Mouse (Mus musculus): ENCODE data around the gene Camta1. TPM values are rescaled to one million over a fixed set of nuclear protein-coding genes. Genes with fewer than 3 reads are reported as not detected.

Camta1 gene
- polyA plus RNA-seq, 1 experiment: 27.1 TPM

- 75% methylated on average over 7 of the region's 7 CpGs for WGBS
- DNase-seq: no peak
- TF ChIP-seq CTCF (IDR thresholded peaks at IDR 0.05; ENCODE audit: borderline replicate concordance, control insufficient read depth, extremely low read depth, insufficient read depth, low read length, poor library complexity) (no peak), POLR2A (IDR thresholded peaks at IDR 0.05; ENCODE audit: control insufficient read depth, extremely low read depth, insufficient read depth, low read length, poor library complexity) (no peak)
These were observed 903.1 kb downstream of the Camta1 start for GRCm38 (mm10) chr4:150958536-150958935.

GRCm38 (mm10) chr4:150957106-150957458 lies 904.6 kb downstream of the Camta1 start:
- Histone ChIP-seq H3K27me3 (ENCODE audit: control insufficient read depth, insufficient read depth, low read length) (no peaks in the 10 kb centered on the region), H3K4me1 (replicated peaks; ENCODE audit: control insufficient read depth, insufficient read depth, low read length) (no peaks in the 10 kb centered on the region), H3K27ac (ENCODE audit: control insufficient read depth, insufficient read depth, low read length) (no peak overlapping the region), H3K36me3 (ENCODE audit: control insufficient read depth, insufficient read depth, low read length) (no peaks in the 10 kb centered on the region), H3K4me3 (ENCODE audit: control insufficient read depth, insufficient read depth, low read length) (no peak overlapping the region)
- DNase-seq: no peak
- 89% methylated on average over 1 of the region's 1 CpGs for WGBS
- TF ChIP-seq POLR2A (IDR thresholded peaks at IDR 0.05; ENCODE audit: control insufficient read depth, extremely low read depth, insufficient read depth, low read length, poor library complexity) (no peak), CTCF (IDR thresholded peaks at IDR 0.05; ENCODE audit: borderline replicate concordance, control insufficient read depth, extremely low read depth, insufficient read depth, low read length, poor library complexity) (no peak)

More at GRCm38 (mm10) chr4:150958536-150958935, 903.1 kb downstream of the Camta1 start:
- Histone ChIP-seq H3K4me3 (ENCODE audit: control insufficient read depth, insufficient read depth, low read length) (no peak overlapping the region), H3K27ac (ENCODE audit: control insufficient read depth, insufficient read depth, low read length) (no peak overlapping the region), H3K4me1 (replicated peaks; ENCODE audit: control insufficient read depth, insufficient read depth, low read length) (no peaks in the 10 kb centered on the region), H3K27me3 (ENCODE audit: control insufficient read depth, insufficient read depth, low read length) (no peaks in the 10 kb centered on the region), H3K36me3 (ENCODE audit: control insufficient read depth, insufficient read depth, low read length) (no peaks in the 10 kb centered on the region)

- TF ChIP-seq CTCF (IDR thresholded peaks at IDR 0.05; ENCODE audit: borderline replicate concordance, control insufficient read depth, extremely low read depth, insufficient read depth, low read length, poor library complexity) (no peak), POLR2A (IDR thresholded peaks at IDR 0.05; ENCODE audit: control insufficient read depth, extremely low read depth, insufficient read depth, low read length, poor library complexity) (no peak)
- 91% methylated on average over 13 of the region's 13 CpGs for WGBS
- no peak for DNase-seq
- H3K27me3 ChIP-seq (ENCODE audit: control insufficient read depth, insufficient read depth, low read length): no peaks in the 10 kb centered on the region
- H3K4me1 ChIP-seq (replicated peaks; ENCODE audit: control insufficient read depth, insufficient read depth, low read length): peaks cover 2% of the 10 kb centered on the region; the same call in 1 of the 2 replicates
- no peak overlapping the region for H3K4me3 ChIP-seq (ENCODE audit: control insufficient read depth, insufficient read depth, low read length)
- no peaks in the 10 kb centered on the region for H3K36me3 ChIP-seq (ENCODE audit: control insufficient read depth, insufficient read depth, low read length)
- no peak overlapping the region for H3K27ac ChIP-seq (ENCODE audit: control insufficient read depth, insufficient read depth, low read length)
These were observed 905.1 kb downstream of the Camta1 start for GRCm38 (mm10) chr4:150956369-150957105.

- no peak for DNase-seq
- Histone ChIP-seq H3K27me3 (ENCODE audit: control insufficient read depth, insufficient read depth, low read length) (no peaks in the 10 kb centered on the region), H3K27ac (ENCODE audit: control insufficient read depth, insufficient read depth, low read length) (no peak overlapping the region), H3K36me3 (ENCODE audit: control insufficient read depth, insufficient read depth, low read length) (no peaks in the 10 kb centered on the region), H3K4me3 (ENCODE audit: control insufficient read depth, insufficient read depth, low read length) (no peak overlapping the region), H3K4me1 (replicated peaks; ENCODE audit: control insufficient read depth, insufficient read depth, low read length) (peaks cover 8% of the 10 kb centered on the region)
- WGBS: 26% methylated on average over 10 of the region's 10 CpGs
- TF ChIP-seq CTCF (IDR thresholded peaks at IDR 0.05; ENCODE audit: borderline replicate concordance, control insufficient read depth, extremely low read depth, insufficient read depth, low read length, poor library complexity) (no peak), POLR2A (IDR thresholded peaks at IDR 0.05; ENCODE audit: control insufficient read depth, extremely low read depth, insufficient read depth, low read length, poor library complexity) (no peak)
These were observed 910.7 kb downstream of the Camta1 start for GRCm38 (mm10) chr4:150950972-150951371.

GRCm38 (mm10) chr4:150944707-150945106 lies 917.0 kb downstream of the Camta1 start:
- no peak overlapping the region for H3K27ac ChIP-seq (ENCODE audit: control insufficient read depth, insufficient read depth, low read length)
- H3K4me1 ChIP-seq (replicated peaks; ENCODE audit: control insufficient read depth, insufficient read depth, low read length): peaks cover 7% of the 10 kb centered on the region
- H3K27me3 ChIP-seq (ENCODE audit: control insufficient read depth, insufficient read depth, low read length): no peaks in the 10 kb centered on the region
- WGBS: 94% methylated on average over 7 of the region's 7 CpGs
- DNase-seq: no peak
- TF ChIP-seq POLR2A (IDR thresholded peaks at IDR 0.05; ENCODE audit: control insufficient read depth, extremely low read depth, insufficient read depth, low read length, poor library complexity) (no peak), CTCF (IDR thresholded peaks at IDR 0.05; ENCODE audit: borderline replicate concordance, control insufficient read depth, extremely low read depth, insufficient read depth, low read length, poor library complexity) (no peak)
- H3K4me3 ChIP-seq (ENCODE audit: control insufficient read depth, insufficient read depth, low read length): no peak overlapping the region
- H3K36me3 ChIP-seq (ENCODE audit: control insufficient read depth, insufficient read depth, low read length): no peaks in the 10 kb centered on the region

GRCm38 (mm10) chr4:150939991-150940651 lies 921.6 kb downstream of the Camta1 start:
- H3K36me3 ChIP-seq (ENCODE audit: control insufficient read depth, insufficient read depth, low read length): no peaks in the 10 kb centered on the region
- H3K4me1 ChIP-seq (replicated peaks; ENCODE audit: control insufficient read depth, insufficient read depth, low read length): peaks cover 30% of the 10 kb centered on the region
- H3K4me3 ChIP-seq (ENCODE audit: control insufficient read depth, insufficient read depth, low read length): no peak overlapping the region
- peak overlapping the region; percentile 74 for H3K27ac ChIP-seq (ENCODE audit: control insufficient read depth, insufficient read depth, low read length)
- no peaks in the 10 kb centered on the region for H3K27me3 ChIP-seq (ENCODE audit: control insufficient read depth, insufficient read depth, low read length)
- DNase-seq: peak; percentile 66
- TF ChIP-seq POLR2A (IDR thresholded peaks at IDR 0.05; ENCODE audit: control insufficient read depth, extremely low read depth, insufficient read depth, low read length, poor library complexity) (no peak), CTCF (IDR thresholded peaks at IDR 0.05; ENCODE audit: borderline replicate concordance, control insufficient read depth, extremely low read depth, insufficient read depth, low read length, poor library complexity) (no peak)
- WGBS: 19% methylated on average over 13 of the region's 13 CpGs
